Mouse (Mus musculus): ENCODE results near the gene Cep295nl. TPM values are rescaled to one million over a fixed set of nuclear protein-coding genes. Genes with fewer than 3 reads are reported as not detected.

The Cep295nl gene
- polyA plus RNA-seq, 1 experiment: 0.45 TPM

DNA sequence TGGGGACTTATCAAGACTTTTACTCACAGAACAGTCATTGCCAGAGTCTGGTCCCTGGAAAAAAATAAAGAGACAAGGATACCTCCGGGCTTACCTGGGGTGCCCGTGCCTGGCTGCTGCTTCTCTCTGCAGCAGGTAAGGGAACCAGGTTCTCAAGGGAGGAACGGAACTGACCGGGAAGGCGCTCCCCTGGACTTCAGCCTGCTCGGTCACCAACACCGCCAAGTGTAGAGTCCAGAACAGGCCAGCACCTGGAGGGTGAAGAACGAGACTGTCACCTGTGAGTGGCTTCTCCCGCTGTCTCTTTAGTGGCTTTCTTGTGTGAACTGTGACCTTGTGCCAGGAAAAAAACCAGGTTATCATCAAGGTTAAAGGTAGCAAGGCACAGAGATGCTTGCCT, 54.7 kb downstream of the Cep295nl start:
- TF ChIP-seq CTCF (IDR thresholded peaks at IDR 0.05; ENCODE audit: borderline replicate concordance, extremely low read depth, insufficient read depth, insufficient read length): no peak
- TF ChIP-seq POLR2A (IDR thresholded peaks at IDR 0.05; ENCODE audit: borderline replicate concordance, extremely low read depth, insufficient read depth, insufficient read length, poor library complexity, severe bottlenecking): no peak
- no peak for DNase-seq (ENCODE audit: low read depth)

DNA sequence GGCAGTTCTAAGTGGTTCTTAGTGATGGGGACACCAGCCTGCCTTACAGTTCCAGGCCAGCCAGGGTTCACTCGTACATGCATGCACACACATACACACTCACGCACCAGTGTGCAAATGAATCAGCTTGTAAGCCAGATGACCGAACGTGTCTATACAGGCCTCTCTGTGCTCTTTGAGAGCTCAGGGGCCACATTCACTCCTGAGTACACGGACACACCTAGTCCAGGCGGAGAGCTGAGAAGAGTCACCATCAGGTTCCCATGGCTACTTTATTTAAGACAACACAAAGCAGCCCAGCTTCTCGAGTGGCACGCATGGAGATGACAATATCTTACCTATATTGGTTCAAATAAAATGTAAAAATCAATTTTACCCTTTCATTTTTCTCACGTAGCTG, 55.9 kb downstream of the Cep295nl start:
- TF ChIP-seq POLR2A (IDR thresholded peaks at IDR 0.05; ENCODE audit: borderline replicate concordance, extremely low read depth, insufficient read depth, insufficient read length, poor library complexity, severe bottlenecking) (no peak), CTCF (IDR thresholded peaks at IDR 0.05; ENCODE audit: borderline replicate concordance, extremely low read depth, insufficient read depth, insufficient read length) (no peak)
- DNase-seq (ENCODE audit: low read depth): no peak

DNA sequence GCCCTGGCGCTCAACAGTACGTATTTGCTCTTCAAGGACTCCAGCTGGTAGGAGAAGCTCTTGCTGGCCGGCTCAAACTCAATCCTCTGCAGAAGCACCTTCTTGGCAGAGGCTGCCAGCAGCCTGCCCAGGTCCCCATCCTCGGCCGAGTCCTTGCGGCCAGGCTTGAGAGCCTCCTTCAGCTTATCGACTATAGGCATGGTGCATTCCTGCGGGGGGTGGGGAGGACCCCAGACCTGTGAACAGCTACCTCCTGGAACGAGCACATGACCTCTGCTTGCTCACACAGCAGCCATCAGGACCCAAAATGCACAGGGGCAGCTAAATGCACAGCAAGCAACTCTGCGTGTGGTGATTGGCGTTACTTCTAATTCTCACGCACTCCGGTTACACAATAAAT, 56.5 kb downstream of the Cep295nl start:
- TF ChIP-seq POLR2A (IDR thresholded peaks at IDR 0.05; ENCODE audit: borderline replicate concordance, extremely low read depth, insufficient read depth, insufficient read length, poor library complexity, severe bottlenecking): no peak
- TF ChIP-seq CTCF (IDR thresholded peaks at IDR 0.05; ENCODE audit: borderline replicate concordance, extremely low read depth, insufficient read depth, insufficient read length): no peak
- DNase-seq (ENCODE audit: low read depth): no peak

Other genes starting within 250 kb of the Cep295nl start
- 0.10 and 0.19 TPM in 2 replicates for gene Dnah17, start 211.9 kb downstream of the Cep295nl start, polyA plus RNA-seq (2012; rRNA removed)
- 35.9 and 36.8 TPM in 2 replicates for gene Cyth1, start 93.9 kb downstream of the Cep295nl start, polyA plus RNA-seq (2012; rRNA removed)
- gene Usp36, start 52.3 kb downstream of the Cep295nl start, polyA plus RNA-seq (2012; rRNA removed): 20.0 and 23.4 TPM in 2 replicates
- 77.6 and 95.4 TPM in 2 replicates for gene Timp2, start 13.2 kb upstream of the Cep295nl start, polyA plus RNA-seq (2012; rRNA removed)
- 5.6 and 7.0 TPM in 2 replicates for gene Lgals3bp, start 59.6 kb upstream of the Cep295nl start, polyA plus RNA-seq (2012; rRNA removed)
- gene Cant1, start 76.6 kb upstream of the Cep295nl start, polyA plus RNA-seq (2012; rRNA removed): 38.8 and 45.7 TPM in 2 replicates
- 4.6 and 5.9 TPM in 2 replicates for gene C1qtnf1, start 85.7 kb upstream of the Cep295nl start, polyA plus RNA-seq (2012; rRNA removed)
- 7.4 and 8.1 TPM in 2 replicates for gene Engase, start 134.3 kb upstream of the Cep295nl start, polyA plus RNA-seq (2012; rRNA removed)

All from brain, embryonic 14.5 days (tissue).